Mouse (Mus musculus): Measurements from ENCODE around the gene Olfr96. TPM values are rescaled to one million over a fixed set of nuclear protein-coding genes. Genes with fewer than 3 reads are reported as not detected.
A peak's percentile ranks its signal among the peaks of the same experiment; 100 is the strongest.

Olfr96 gene
- polyA plus RNA-seq, 1 experiment: not detected

GRCm38 (mm10) chr17:37270058-37270701 lies 50.2 kb downstream of the Olfr96 start, which contains the start of gene H2-M3:
H2-M3 (plus strand) TSS chr17:37270220.
- DNase-seq (ENCODE audit: extremely low spot score in 1 of 2, low spot score in 1 of 2): peak; percentile 74 to 98

GRCm38 (mm10) chr17:37270702-37271092 lies 50.8 kb downstream of the Olfr96 start:
- DNase-seq (ENCODE audit: extremely low spot score in 1 of 2, low spot score in 1 of 2): peak in 1 of 2 experiments; percentile 17

- DNase-seq (ENCODE audit: extremely low spot score in 1 of 2, low spot score in 1 of 2): no peak
Measured at GRCm38 (mm10) chr17:37275626-37276248, 55.8 kb downstream of the Olfr96 start.

Other genes starting within 250 kb of the Olfr96 start
- 0.42 and 1.1 TPM in 2 replicates for gene 2410137M14Rik, start 238.9 kb upstream of the Olfr96 start, polyA plus RNA-seq (2012; rRNA removed)
- gene H2-M5, start 230.6 kb upstream of the Olfr96 start, polyA plus RNA-seq (2012; rRNA removed): 2.8 and 3.3 TPM in 2 replicates
- gene Zfp57, start 219.0 kb upstream of the Olfr96 start, polyA plus RNA-seq (2012; rRNA removed): 30.3 and 40.6 TPM in 2 replicates
- 43.8 and 54.7 TPM in 2 replicates for gene Mog, start 196.7 kb upstream of the Olfr96 start, polyA plus RNA-seq (2012; rRNA removed)
- gene Gabbr1, start 174.2 kb upstream of the Olfr96 start, polyA plus RNA-seq (2012; rRNA removed): 430 and 435 TPM in 2 replicates
- 0.04 TPM in 1 of 2 replicates, not detected in the other for gene Olfr90, start 131.6 kb upstream of the Olfr96 start, polyA plus RNA-seq (2012; rRNA removed)
- not detected in 2 replicates for gene Olfr91, start 121.9 kb upstream of the Olfr96 start, polyA plus RNA-seq (2012; rRNA removed)
- not detected in 2 replicates for gene Olfr92, start 100.1 kb upstream of the Olfr96 start, polyA plus RNA-seq (2012; rRNA removed)
- gene Olfr93, start 58.7 kb upstream of the Olfr96 start, polyA plus RNA-seq (2012; rRNA removed): not detected in 2 replicates
- not detected in 2 replicates for gene Ubd, start 26.3 kb upstream of the Olfr96 start, polyA plus RNA-seq (2012; rRNA removed)
- not detected in 2 replicates for gene Olfr94, start 19.2 kb upstream of the Olfr96 start, polyA plus RNA-seq (2012; rRNA removed)
- not detected in 2 replicates for gene Olfr95, start 7.0 kb upstream of the Olfr96 start, polyA plus RNA-seq (2012; rRNA removed)
- gene Olfr97, start 17.2 kb downstream of the Olfr96 start, polyA plus RNA-seq (2012; rRNA removed): not detected in 2 replicates
- gene Olfr98, start 43.6 kb downstream of the Olfr96 start, polyA plus RNA-seq (2012; rRNA removed): not detected in 2 replicates
- gene H2-M3, start 50.1 kb downstream of the Olfr96 start, polyA plus RNA-seq (2012; rRNA removed): 2.4 and 3.0 TPM in 2 replicates
- 0.08 TPM in 1 of 2 replicates, not detected in the other for gene Olfr99, start 63.3 kb downstream of the Olfr96 start, polyA plus RNA-seq (2012; rRNA removed)
- 0.23 TPM in 1 of 2 replicates, not detected in the other for gene Olfr101, start 84.2 kb downstream of the Olfr96 start, polyA plus RNA-seq (2012; rRNA removed)
- gene Olfr102, start 96.9 kb downstream of the Olfr96 start, polyA plus RNA-seq (2012; rRNA removed): 0.08 TPM in 1 of 2 replicates, not detected in the other
- not detected in 2 replicates for gene Olfr103, start 119.6 kb downstream of the Olfr96 start, polyA plus RNA-seq (2012; rRNA removed)
- gene Olfr104-ps, start 139.4 kb downstream of the Olfr96 start, polyA plus RNA-seq (2012; rRNA removed): not detected in 2 replicates
- gene Olfr105-ps, start 158.9 kb downstream of the Olfr96 start, polyA plus RNA-seq (2012; rRNA removed): not detected in 2 replicates
- gene Olfr106-ps, start 170.2 kb downstream of the Olfr96 start, polyA plus RNA-seq (2012; rRNA removed): not detected in 2 replicates
- not detected in 2 replicates for gene Olfr107, start 179.1 kb downstream of the Olfr96 start, polyA plus RNA-seq (2012; rRNA removed)
- not detected in 2 replicates for gene Olfr108, start 225.3 kb downstream of the Olfr96 start, polyA plus RNA-seq (2012; rRNA removed)
- 0.02 TPM in 1 of 2 replicates, not detected in the other for gene Olfr109, start 238.8 kb downstream of the Olfr96 start, polyA plus RNA-seq (2012; rRNA removed)